Mouse (Mus musculus): ENCODE data around the gene Ptprd. TPM values are rescaled to one million over a fixed set of nuclear protein-coding genes. Genes with fewer than 3 reads are reported as not detected.

Gene Ptprd
- polyA plus RNA-seq, 1 experiment from 2014 or later, result 10.9 TPM

DNA sequence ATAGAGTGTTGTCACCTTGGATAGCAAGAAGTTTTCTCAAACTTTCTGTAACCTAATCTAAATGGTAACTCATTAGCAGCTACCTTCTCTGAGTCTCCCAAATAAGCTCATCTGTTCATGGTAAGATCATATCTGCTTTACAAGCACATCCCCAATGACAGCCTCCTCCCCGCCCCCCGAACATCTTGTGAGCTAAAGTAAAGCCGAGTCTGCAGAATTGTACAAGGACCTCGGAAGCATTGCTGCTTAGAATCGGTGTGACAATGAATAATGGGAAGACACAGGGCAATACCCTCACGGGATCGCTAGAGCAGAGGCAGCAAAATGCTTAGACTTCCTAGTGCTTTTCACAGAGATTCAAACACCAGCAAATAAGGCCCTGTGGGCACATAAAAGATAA is 571.7 kb downstream of the Ptprd start:
- 76% methylated on average over 7 of the region's 7 CpGs for WGBS
- no peak for DNase-seq (ENCODE audit: low spot score)
- Histone ChIP-seq H3K9me3 (no peaks in the 10 kb centered on the region), H3K27me3 (ENCODE audit: insufficient read depth, poor library complexity, severe bottlenecking) (no peaks in the 10 kb centered on the region), H3K4me3 (no peak overlapping the region), H3K36me3 (no peaks in the 10 kb centered on the region), H3K4me1 (no peaks in the 10 kb centered on the region), H3K27ac (no peak overlapping the region)

DNA sequence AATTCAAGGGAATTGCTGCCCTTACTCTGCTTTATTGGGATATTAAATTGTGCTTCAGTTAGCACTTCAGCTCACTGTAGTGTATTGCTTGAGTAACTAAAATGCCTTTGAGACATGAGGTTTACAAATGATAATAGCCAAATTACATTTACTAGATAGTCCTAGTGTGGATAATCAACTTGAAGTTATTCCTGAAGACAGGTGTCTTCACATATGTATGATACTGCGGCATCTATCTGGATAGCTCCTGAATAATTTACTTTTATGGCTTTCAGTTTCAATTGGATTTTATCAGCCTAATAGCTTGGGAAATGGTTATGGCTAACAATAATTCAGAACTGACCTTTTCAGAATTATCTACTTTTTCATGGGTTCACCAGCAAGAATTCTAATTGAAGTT is 598.6 kb downstream of the Ptprd start:
- H3K4me3 ChIP-seq, result no peak overlapping the region
- no peaks in the 10 kb centered on the region for H3K27me3 ChIP-seq (ENCODE audit: insufficient read depth, poor library complexity, severe bottlenecking)
- H3K36me3 ChIP-seq, result no peaks in the 10 kb centered on the region
- H3K4me1 ChIP-seq, result no peaks in the 10 kb centered on the region
- no peak for DNase-seq (ENCODE audit: low spot score)
- no peak overlapping the region for H3K27ac ChIP-seq
- WGBS, result 92% methylated on average over 1 of the region's 1 CpGs
- H3K9me3 ChIP-seq, result no peaks in the 10 kb centered on the region

DNA sequence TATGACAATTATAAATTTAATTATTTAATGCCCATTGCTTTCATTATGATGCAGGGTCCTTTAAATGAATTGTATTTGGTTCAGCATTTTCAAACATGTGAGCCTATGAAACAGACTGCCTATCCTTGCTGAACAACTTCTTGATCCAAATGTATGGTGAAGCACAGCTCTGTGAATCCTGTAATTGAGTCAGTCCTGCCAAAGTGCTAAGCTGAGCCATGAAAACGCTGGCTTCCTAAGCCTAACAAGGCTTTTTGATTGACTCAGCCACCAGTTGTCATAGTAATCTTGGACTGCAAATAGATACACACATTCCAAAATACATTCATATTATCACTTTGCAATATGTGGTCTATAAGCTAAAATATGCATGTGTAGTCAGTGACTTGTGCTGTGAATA is 625.1 kb downstream of the Ptprd start:
- Histone ChIP-seq H3K9me3 (no peaks in the 10 kb centered on the region), H3K27me3 (ENCODE audit: insufficient read depth, poor library complexity, severe bottlenecking) (no peaks in the 10 kb centered on the region), H3K4me1 (no peaks in the 10 kb centered on the region), H3K36me3 (no peaks in the 10 kb centered on the region), H3K27ac (no peak overlapping the region), H3K4me3 (no peak overlapping the region)
- WGBS, result 63% methylated on average over 1 of the region's 1 CpGs
- no peak for DNase-seq (ENCODE audit: low spot score)

- WGBS, result 61% methylated on average over 1 of the region's 1 CpGs
- Histone ChIP-seq H3K27ac (no peak overlapping the region), H3K4me3 (no peak overlapping the region), H3K9me3 (no peaks in the 10 kb centered on the region), H3K27me3 (ENCODE audit: insufficient read depth, poor library complexity, severe bottlenecking) (no peaks in the 10 kb centered on the region), H3K4me1 (no peaks in the 10 kb centered on the region), H3K36me3 (no peaks in the 10 kb centered on the region)
- DNase-seq (ENCODE audit: low spot score), result no peak
These were observed 625.5 kb downstream of the Ptprd start for GRCm38 (mm10) chr4:77586222-77586621.

DNA sequence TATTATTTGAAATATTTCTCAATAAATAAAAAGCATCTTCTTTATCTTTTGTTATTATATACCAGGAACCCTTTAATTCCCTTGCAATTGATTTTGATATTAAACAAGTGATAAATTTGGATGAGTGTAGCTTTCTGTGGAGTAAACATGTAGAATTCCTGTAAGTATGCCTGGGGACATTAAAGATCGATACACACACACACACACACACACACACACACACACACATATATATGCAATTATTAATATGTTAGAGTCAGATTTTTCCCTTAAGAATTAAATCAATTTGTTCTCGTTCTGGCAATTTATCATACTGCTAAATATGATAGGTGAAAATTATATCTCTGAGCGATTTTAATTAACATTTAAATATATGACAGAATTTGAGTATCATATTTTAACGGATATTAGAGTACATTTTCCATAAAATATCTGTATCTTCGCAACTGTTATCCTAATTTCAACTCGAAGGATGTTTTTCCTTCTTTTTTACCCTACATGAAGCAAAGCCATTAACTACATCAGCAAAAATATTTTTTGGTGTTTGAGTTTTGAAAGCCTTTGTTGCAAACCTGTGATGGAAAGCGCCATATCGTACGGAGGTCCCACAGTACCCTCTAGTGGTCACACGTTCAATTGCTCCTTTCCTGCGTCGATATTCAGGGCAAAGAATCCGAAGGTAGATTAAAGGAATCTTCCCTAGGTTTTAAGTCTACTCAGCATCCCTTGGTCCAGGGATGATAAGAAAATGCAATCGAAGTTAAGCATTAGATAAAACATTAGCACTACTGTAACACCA is 653.2 kb downstream of the Ptprd start:
- Histone ChIP-seq H3K9me3 (no peaks in the 10 kb centered on the region), H3K27me3 (ENCODE audit: insufficient read depth, poor library complexity, severe bottlenecking) (no peaks in the 10 kb centered on the region), H3K27ac (no peak overlapping the region), H3K4me3 (no peak overlapping the region), H3K4me1 (no peaks in the 10 kb centered on the region), H3K36me3 (no peaks in the 10 kb centered on the region)
- WGBS, result 21% methylated on average over 14 of the region's 14 CpGs
- no peak for DNase-seq (ENCODE audit: low spot score)

DNA sequence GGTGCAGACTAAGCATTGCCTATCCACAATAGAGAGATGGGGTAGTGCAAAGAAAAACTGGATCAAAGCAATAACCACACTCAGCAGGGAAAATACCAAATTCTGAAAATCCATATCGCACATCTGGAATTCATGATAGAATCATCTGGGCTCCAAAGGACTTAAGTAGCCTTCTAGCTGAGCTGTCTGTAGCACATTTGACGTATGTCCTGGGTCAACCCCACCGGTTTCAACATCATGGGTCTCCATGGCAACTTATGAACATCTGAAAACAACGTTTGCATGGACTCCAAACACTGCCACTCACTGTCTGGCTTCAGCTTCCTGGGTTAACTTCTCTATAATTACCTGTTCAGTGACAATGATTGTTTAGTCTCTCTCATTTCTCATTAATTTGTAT is 655.9 kb downstream of the Ptprd start:
- no peak for DNase-seq (ENCODE audit: low spot score)
- no peaks in the 10 kb centered on the region for H3K9me3 ChIP-seq
- no peaks in the 10 kb centered on the region for H3K27me3 ChIP-seq (ENCODE audit: insufficient read depth, poor library complexity, severe bottlenecking)
- H3K4me1 ChIP-seq, result no peaks in the 10 kb centered on the region
- no peak overlapping the region for H3K4me3 ChIP-seq
- 70% methylated on average over 4 of the region's 4 CpGs for WGBS
- H3K27ac ChIP-seq, result no peak overlapping the region
- H3K36me3 ChIP-seq, result no peaks in the 10 kb centered on the region

DNA sequence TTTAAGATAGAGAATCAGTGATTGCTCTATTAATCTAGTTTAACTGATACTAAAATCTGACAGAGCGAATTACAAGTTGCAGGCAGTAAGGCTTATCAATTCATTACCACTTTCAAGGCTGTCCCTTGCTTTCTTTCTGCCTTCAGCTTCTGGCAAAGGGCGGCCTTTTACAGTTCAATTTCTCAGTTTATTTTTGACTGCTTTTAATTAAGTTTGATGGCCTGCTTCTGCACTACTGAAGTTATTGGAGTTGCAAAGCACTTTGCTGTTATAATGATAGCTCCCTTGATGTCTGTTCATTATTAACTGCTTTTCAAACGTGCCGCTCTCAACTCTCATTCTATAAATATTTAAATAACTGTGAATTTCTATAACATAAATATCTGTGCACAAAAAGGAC is 673.9 kb downstream of the Ptprd start:
- H3K36me3 ChIP-seq, result no peaks in the 10 kb centered on the region
- no peak overlapping the region for H3K4me3 ChIP-seq
- no peaks in the 10 kb centered on the region for H3K9me3 ChIP-seq
- no peak for DNase-seq (ENCODE audit: low spot score)
- 89% methylated on average over 4 of the region's 4 CpGs for WGBS
- no peaks in the 10 kb centered on the region for H3K27me3 ChIP-seq (ENCODE audit: insufficient read depth, poor library complexity, severe bottlenecking)
- H3K4me1 ChIP-seq, result no peaks in the 10 kb centered on the region
- no peak overlapping the region for H3K27ac ChIP-seq

DNA sequence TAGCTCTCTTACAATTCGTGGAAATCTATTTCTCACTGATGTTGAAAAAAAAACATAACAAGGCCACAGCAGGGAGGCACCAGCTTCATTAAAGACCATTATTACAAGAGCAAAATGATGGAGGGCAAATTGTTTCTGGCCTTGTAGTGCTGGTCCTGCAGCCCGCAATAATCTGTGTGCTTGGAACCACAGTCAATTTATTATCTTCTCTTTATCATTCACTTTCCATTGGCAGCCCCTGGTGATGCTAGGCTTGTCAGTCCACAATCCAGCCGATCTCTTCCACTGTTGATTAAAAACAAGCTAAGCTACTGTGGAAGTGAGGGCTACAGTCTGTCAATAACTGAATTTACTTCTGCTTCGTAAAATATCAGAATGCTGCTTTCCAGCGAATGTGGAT is 674.4 kb downstream of the Ptprd start:
- no peak overlapping the region for H3K4me3 ChIP-seq
- no peaks in the 10 kb centered on the region for H3K27me3 ChIP-seq (ENCODE audit: insufficient read depth, poor library complexity, severe bottlenecking)
- no peak for DNase-seq (ENCODE audit: low spot score)
- H3K4me1 ChIP-seq, result no peaks in the 10 kb centered on the region
- 80% methylated on average over 5 of the region's 5 CpGs for WGBS
- H3K36me3 ChIP-seq, result no peaks in the 10 kb centered on the region
- H3K27ac ChIP-seq, result no peak overlapping the region
- H3K9me3 ChIP-seq, result no peaks in the 10 kb centered on the region

DNA sequence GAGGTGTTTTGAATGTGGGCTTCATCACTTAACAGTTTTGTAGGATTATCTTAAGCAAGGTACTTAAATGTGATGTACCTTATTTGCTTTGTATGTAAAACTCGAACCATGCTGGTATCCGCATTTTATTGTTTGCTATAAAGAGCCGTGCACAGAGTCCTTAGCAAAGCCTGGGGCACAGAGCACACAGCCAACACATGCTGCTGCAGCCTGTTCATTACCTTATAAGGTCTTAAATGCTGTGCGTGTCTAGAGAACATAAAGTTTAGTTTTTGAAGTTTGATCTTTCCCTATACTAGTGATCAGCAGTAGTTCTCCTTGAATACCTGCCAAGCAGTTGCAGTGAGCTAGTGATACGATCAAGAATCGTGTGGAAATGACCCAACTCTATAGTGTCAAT is 676.2 kb downstream of the Ptprd start:
- H3K9me3 ChIP-seq, result no peaks in the 10 kb centered on the region
- no peak overlapping the region for H3K27ac ChIP-seq
- H3K36me3 ChIP-seq, result no peaks in the 10 kb centered on the region
- no peak for DNase-seq (ENCODE audit: low spot score)
- no peaks in the 10 kb centered on the region for H3K4me1 ChIP-seq
- WGBS, result 81% methylated on average over 6 of the region's 6 CpGs
- no peaks in the 10 kb centered on the region for H3K27me3 ChIP-seq (ENCODE audit: insufficient read depth, poor library complexity, severe bottlenecking)
- H3K4me3 ChIP-seq, result no peak overlapping the region

- WGBS, result 86% methylated on average over 4 of the region's 4 CpGs
- no peak overlapping the region for H3K27ac ChIP-seq
- no peaks in the 10 kb centered on the region for H3K4me1 ChIP-seq
- H3K27me3 ChIP-seq (ENCODE audit: insufficient read depth, poor library complexity, severe bottlenecking), result no peaks in the 10 kb centered on the region
- DNase-seq (ENCODE audit: low spot score), result no peak
- no peaks in the 10 kb centered on the region for H3K9me3 ChIP-seq
- H3K36me3 ChIP-seq, result no peaks in the 10 kb centered on the region
- H3K4me3 ChIP-seq, result no peak overlapping the region
These were observed 677.2 kb downstream of the Ptprd start for GRCm38 (mm10) chr4:77534553-77534952.

DNA sequence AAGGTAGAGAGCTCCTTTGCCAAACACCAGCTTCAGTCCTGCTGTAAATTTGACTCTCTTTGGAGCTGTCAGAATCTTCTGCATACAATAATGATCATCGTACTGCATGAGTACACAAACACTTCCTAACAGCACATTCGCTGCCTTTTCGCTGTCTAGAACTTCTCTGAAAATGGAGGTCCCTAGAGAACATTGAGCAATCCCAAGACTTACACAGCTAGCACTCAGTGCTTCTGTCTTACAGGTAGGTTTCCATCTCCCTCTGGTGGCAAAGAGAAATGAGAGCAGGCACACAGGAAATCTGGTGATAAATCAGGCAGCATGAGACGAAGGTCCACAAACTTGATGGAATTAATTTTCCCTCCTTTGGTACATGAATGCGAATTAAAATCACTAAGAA is 692.6 kb downstream of the Ptprd start:
- Histone ChIP-seq H3K27ac (no peak overlapping the region), H3K36me3 (no peaks in the 10 kb centered on the region), H3K4me1 (no peaks in the 10 kb centered on the region), H3K9me3 (no peaks in the 10 kb centered on the region), H3K4me3 (no peak overlapping the region), H3K27me3 (ENCODE audit: insufficient read depth, poor library complexity, severe bottlenecking) (no peaks in the 10 kb centered on the region)
- WGBS, result 42% methylated on average over 5 of the region's 5 CpGs
- no peak for DNase-seq (ENCODE audit: low spot score)

GRCm38 (mm10) chr4:77513914-77514628 is 697.7 kb downstream of the Ptprd start:
- no peaks in the 10 kb centered on the region for H3K36me3 ChIP-seq
- no peaks in the 10 kb centered on the region for H3K4me1 ChIP-seq
- no peaks in the 10 kb centered on the region for H3K27me3 ChIP-seq (ENCODE audit: insufficient read depth, poor library complexity, severe bottlenecking)
- DNase-seq (ENCODE audit: low spot score), result no peak
- H3K27ac ChIP-seq, result no peak overlapping the region
- 51% methylated on average over 5 of the region's 5 CpGs for WGBS
- no peak overlapping the region for H3K4me3 ChIP-seq
- no peaks in the 10 kb centered on the region for H3K9me3 ChIP-seq

DNA sequence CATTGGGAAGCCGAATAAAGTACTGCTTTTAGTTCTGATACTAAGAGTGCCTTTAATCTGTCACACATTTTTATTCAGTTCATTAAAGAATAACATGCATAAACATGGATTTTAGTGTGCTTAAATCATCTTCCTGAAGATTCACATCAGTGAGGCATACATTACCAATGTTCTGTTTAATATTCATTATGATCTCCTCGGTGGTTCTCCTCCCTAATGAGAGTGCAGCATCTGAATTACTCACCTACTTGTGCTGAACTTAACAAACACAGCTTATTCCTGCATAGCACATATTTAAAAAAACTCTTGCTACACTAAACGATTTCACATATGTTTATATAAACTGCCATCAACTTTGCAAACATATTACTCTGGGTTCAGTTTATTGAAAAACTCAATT is 698.7 kb downstream of the Ptprd start:
- no peaks in the 10 kb centered on the region for H3K9me3 ChIP-seq
- H3K4me1 ChIP-seq, result no peaks in the 10 kb centered on the region
- no peaks in the 10 kb centered on the region for H3K27me3 ChIP-seq (ENCODE audit: insufficient read depth, poor library complexity, severe bottlenecking)
- WGBS, result 72% methylated on average over 3 of the region's 3 CpGs
- no peaks in the 10 kb centered on the region for H3K36me3 ChIP-seq
- no peak overlapping the region for H3K4me3 ChIP-seq
- H3K27ac ChIP-seq, result no peak overlapping the region
- DNase-seq (ENCODE audit: low spot score), result no peak
